Mouse (Mus musculus): Measurements from ENCODE around the gene Tspan2. TPM values are rescaled to one million over a fixed set of nuclear protein-coding genes. Genes with fewer than 3 reads are reported as not detected.

The Tspan2 gene
- total RNA-seq, 2 experiments from 2014 or later, result 5.2 to 7.6 TPM

- no peak for DNase-seq
Observed at GRCm38 (mm10) chr3:102733936-102734312, 405 bp upstream of the Tspan2 start.

GRCm38 (mm10) chr3:102735031-102735558, 766 bp downstream of the Tspan2 start:
- peak; percentile 42 for DNase-seq

- DNase-seq, result no peak
Observed at GRCm38 (mm10) chr3:102735638-102736037, 1.3 kb downstream of the Tspan2 start.

GRCm38 (mm10) chr3:102736436-102736835, 2.1 kb downstream of the Tspan2 start:
- DNase-seq, result no peak

GRCm38 (mm10) chr3:102737106-102737505, 2.8 kb downstream of the Tspan2 start:
- no peak for DNase-seq

GRCm38 (mm10) chr3:102738161-102738901, 4.0 kb downstream of the Tspan2 start:
- DNase-seq, result no peak

- DNase-seq, result no peak
Observed at GRCm38 (mm10) chr3:102738926-102739325, 4.6 kb downstream of the Tspan2 start.

- no peak for DNase-seq
Observed at GRCm38 (mm10) chr3:102742725-102743124, 8.4 kb downstream of the Tspan2 start.

GRCm38 (mm10) chr3:102743202-102743601, 8.9 kb downstream of the Tspan2 start:
- no peak for DNase-seq

GRCm38 (mm10) chr3:102743781-102744471, 9.6 kb downstream of the Tspan2 start:
- DNase-seq, result no peak

- DNase-seq, result peak; percentile 42
Observed at GRCm38 (mm10) chr3:102744657-102745056, 10.3 kb downstream of the Tspan2 start.

- DNase-seq, result no peak
Observed at GRCm38 (mm10) chr3:102746174-102746573, 11.8 kb downstream of the Tspan2 start.

- DNase-seq, result no peak
Observed at GRCm38 (mm10) chr3:102748038-102748437, 13.7 kb downstream of the Tspan2 start.

- no peak for DNase-seq
Observed at GRCm38 (mm10) chr3:102748686-102749085, 14.4 kb downstream of the Tspan2 start.

- no peak for DNase-seq
Observed at GRCm38 (mm10) chr3:102751136-102751535, 16.8 kb downstream of the Tspan2 start.

- DNase-seq, result no peak
Observed at GRCm38 (mm10) chr3:102751536-102751935, 17.2 kb downstream of the Tspan2 start.

- no peak for DNase-seq
Observed at GRCm38 (mm10) chr3:102752053-102752452, 17.7 kb downstream of the Tspan2 start.

- no peak for DNase-seq
Observed at GRCm38 (mm10) chr3:102752457-102752856, 18.1 kb downstream of the Tspan2 start.

- DNase-seq, result peak; percentile 28
Observed at GRCm38 (mm10) chr3:102755801-102756200, 21.5 kb downstream of the Tspan2 start.

- DNase-seq, result no peak
Observed at GRCm38 (mm10) chr3:102757019-102757418, 22.7 kb downstream of the Tspan2 start.

GRCm38 (mm10) chr3:102760236-102760635, 25.9 kb downstream of the Tspan2 start:
- DNase-seq, result no peak

GRCm38 (mm10) chr3:102762388-102762787, 28.1 kb downstream of the Tspan2 start:
- DNase-seq, result no peak

GRCm38 (mm10) chr3:102763713-102764400, 29.5 kb downstream of the Tspan2 start:
- DNase-seq, result peak; percentile 45
